Mouse (Mus musculus) liver, postnatal 0 days (tissue): Measurements from ENCODE around the gene Shoc2. TPM values are rescaled to one million over a fixed set of nuclear protein-coding genes. Genes with fewer than 3 reads are reported as not detected.

Experiments
- ATAC-seq: fragments of 200-750 bp; cut with Nextera tagmentation; 2 replicates; pipeline ENCODE4 v1.8.0; 2017; ENCODE audit warnings: mild to moderate bottlenecking, moderate library complexity
- DNase-seq: peaks from one replicate; pipeline ENCODE4 v3.0.0-alpha.2; 2016
- H3K27ac ChIP-seq: fragments of 300-500 bp; sonication (generic); 2 replicates; pipeline ENCODE4 v1.5.1; 2014; ENCODE audit warnings: antibody characterized with exemption, moderate library complexity, mild to moderate bottlenecking, low read depth
- H3K27me3 ChIP-seq: fragments of 300-500 bp; sonication (generic); 2 replicates; pipeline ENCODE4 v1.6.1; 2014; ENCODE audit warnings: low read length, control low read depth, mixed read lengths; ENCODE audit not compliant: insufficient read depth
- H3K36me3 ChIP-seq: fragments of 300-500 bp; sonication (generic); replicated peaks from 2 replicates; pipeline ENCODE4 v1.6.1; 2014; ENCODE audit warnings: mild to moderate bottlenecking, control low read depth, low read length, moderate library complexity, mixed read lengths; ENCODE audit not compliant: insufficient read depth
- H3K4me1 ChIP-seq: fragments of 300-500 bp; sonication (generic); 2 replicates; pipeline ENCODE4 v1.6.1; 2014; ENCODE audit warnings: antibody characterized with exemption, mild to moderate bottlenecking, control low read depth; ENCODE audit not compliant: insufficient read depth
- H3K4me2 ChIP-seq: fragments of 300-500 bp; sonication (generic); 2 replicates; pipeline ENCODE4 v1.6.1; 2014; ENCODE audit warnings: low read depth, mild to moderate bottlenecking, low read length, moderate library complexity, mixed read lengths
- H3K4me3 ChIP-seq: fragments of 300-500 bp; sonication (generic); 2 replicates; pipeline ENCODE4 v1.5.1; 2014; ENCODE audit warnings: low read depth, low read length
- H3K9ac ChIP-seq: fragments of 300-500 bp; sonication (generic); replicated peaks from 2 replicates; pipeline ENCODE4 v1.6.1; 2014; ENCODE audit warnings: mild to moderate bottlenecking, moderate library complexity
- H3K9me3 ChIP-seq: fragments of 300-500 bp; sonication (generic); 2 replicates; pipeline ENCODE4 v1.6.1; 2016; ENCODE audit warnings: mild to moderate bottlenecking, control low read depth, low read length, mixed read lengths
- CTCF ChIP-seq: sonication (generic); IDR thresholded peaks from 2 replicates; pipeline ENCODE4 v1.5.1; 2016; ENCODE audit warnings: antibody characterized with exemption, low read depth
- EP300 ChIP-seq: IDR thresholded peaks from 2 replicates; pipeline ENCODE4 v1.6.1; 2016; ENCODE audit warnings: antibody characterized with exemption, low read depth, mild to moderate bottlenecking
- WGBS: fragments of 180-500 bp; shearing (Covaris S2); extraction: QIAGEN DNeasy Blood & Tissue Kit; methylation state at CpG from one replicate; pipeline ENCODE4 v1.1.7; 2014; ENCODE audit not compliant: insufficient replicate concordance; 5-methylcytosine and 5-hydroxymethylcytosine counted together
- polyA plus RNA-seq: library from polyadenylated mRNA; unstranded; fragments of >200 nt; fragmentation: Nextera tagmentation; extraction: Ambion mirVana; gene quantifications from 2 replicates; pipeline ENCODE4 v1.2.1, GENCODE M21; 2015

Shoc2 gene
- polyA plus RNA-seq, 1 experiment from 2014 or later: 13.7 TPM

DNA sequence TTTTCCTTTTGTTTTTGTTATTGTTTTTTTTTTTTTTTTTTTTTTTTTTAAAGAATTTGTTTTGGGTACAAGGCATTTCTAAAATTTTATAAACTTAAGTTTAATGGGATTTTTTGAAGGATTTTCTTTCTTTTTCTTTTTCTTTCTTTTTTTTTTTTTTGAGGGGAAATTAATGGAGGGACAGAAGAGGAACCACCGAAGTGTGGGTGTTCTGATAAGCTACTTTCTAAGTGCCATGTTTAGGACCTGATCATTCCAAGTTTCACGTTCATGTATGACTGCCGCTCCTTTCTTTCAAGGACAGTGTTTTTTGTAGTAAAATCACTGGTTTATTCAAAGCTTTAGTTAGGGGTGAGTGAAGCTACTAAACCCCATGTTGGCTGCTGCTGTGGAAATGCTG, 14.9 kb upstream of the Shoc2 start:
- H3K27me3 ChIP-seq: no peaks in the 10 kb centered on the region
- H3K4me1 ChIP-seq: no peaks in the 10 kb centered on the region
- peaks cover 46% of the 10 kb centered on the region for H3K36me3 ChIP-seq
- DNase-seq (no peak), ATAC-seq (no peak)
- no peak overlapping the region for H3K27ac ChIP-seq
- H3K4me2 ChIP-seq: no peak overlapping the region
- no peak for TF ChIP-seq EP300
- no peak for TF ChIP-seq CTCF
- WGBS: 43% methylated on average over 3 of the region's 3 CpGs
- H3K4me3 ChIP-seq: no peak overlapping the region
- no peak overlapping the region for H3K9ac ChIP-seq
- no peaks in the 10 kb centered on the region for H3K9me3 ChIP-seq

DNA sequence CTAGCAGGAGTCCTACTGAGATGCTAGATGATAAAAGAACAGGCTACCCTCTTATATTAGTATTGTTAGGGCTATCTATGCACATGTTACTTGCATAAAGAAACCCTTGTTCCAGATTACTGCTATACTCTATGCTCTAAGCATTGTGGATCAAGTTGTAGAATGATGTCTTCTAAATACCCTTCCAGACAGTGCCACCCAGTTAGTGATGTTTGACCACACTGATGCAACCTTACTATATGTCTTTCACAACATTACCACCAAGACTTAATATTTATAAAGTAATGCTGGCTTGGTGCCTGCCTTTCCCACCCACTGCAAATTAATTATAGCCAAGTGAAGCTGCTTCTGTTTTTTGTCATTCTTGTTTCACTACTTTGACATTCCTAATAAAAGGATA, 11.1 kb upstream of the Shoc2 start:
- Histone ChIP-seq H3K9ac (no peak overlapping the region), H3K27ac (no peak overlapping the region), H3K27me3 (no peaks in the 10 kb centered on the region), H3K4me1 (no peaks in the 10 kb centered on the region), H3K4me3 (no peak overlapping the region), H3K9me3 (no peaks in the 10 kb centered on the region), H3K4me2 (no peak overlapping the region), H3K36me3 (peaks cover 38% of the 10 kb centered on the region)
- TF ChIP-seq CTCF (no peak), EP300 (no peak)
- ATAC-seq: no peak
- no peak for DNase-seq

- no peak overlapping the region for H3K9ac ChIP-seq
- no peaks in the 10 kb centered on the region for H3K4me1 ChIP-seq
- no peak for TF ChIP-seq EP300
- no peak for TF ChIP-seq CTCF
- H3K27me3 ChIP-seq: no peaks in the 10 kb centered on the region
- no peak overlapping the region for H3K4me3 ChIP-seq
- no peak for DNase-seq
- ATAC-seq: no peak
- H3K9me3 ChIP-seq: no peaks in the 10 kb centered on the region
- no peak overlapping the region for H3K4me2 ChIP-seq
- H3K36me3 ChIP-seq: peaks cover 37% of the 10 kb centered on the region
- no peak overlapping the region for H3K27ac ChIP-seq
Measured at GRCm38 (mm10) chr19:53934046-53934445, 10.1 kb upstream of the Shoc2 start.

GRCm38 (mm10) chr19:53939467-53939866, 4.6 kb upstream of the Shoc2 start:
- Histone ChIP-seq H3K9ac (no peak overlapping the region), H3K4me2 (no peak overlapping the region), H3K4me3 (no peak overlapping the region), H3K27ac (0 out of 2 replicates have a peak overlapping the region, but pooled peaks have one; percentile 26), H3K27me3 (no peaks in the 10 kb centered on the region), H3K36me3 (peaks cover 22% of the 10 kb centered on the region), H3K9me3 (no peaks in the 10 kb centered on the region), H3K4me1 (peaks cover 21% of the 10 kb centered on the region)
- DNase-seq: no peak
- TF ChIP-seq EP300 (peak; percentile 87), CTCF (no peak)
- 53% methylated on average over 4 of the region's 4 CpGs for WGBS
- ATAC-seq: no peak

GRCm38 (mm10) chr19:53941139-53941538, 3.0 kb upstream of the Shoc2 start:
- TF ChIP-seq CTCF (no peak), EP300 (peak; percentile 80)
- Histone ChIP-seq H3K4me2 (no peak overlapping the region), H3K9ac (no peak overlapping the region), H3K36me3 (peaks cover 22% of the 10 kb centered on the region), H3K9me3 (no peaks in the 10 kb centered on the region), H3K27ac (no peak overlapping the region), H3K4me3 (no peak overlapping the region), H3K27me3 (no peaks in the 10 kb centered on the region), H3K4me1 (peaks cover 24% of the 10 kb centered on the region)
- DNase-seq (no peak), ATAC-seq (no peak)
- 37% methylated on average over 4 of the region's 4 CpGs for WGBS

DNA sequence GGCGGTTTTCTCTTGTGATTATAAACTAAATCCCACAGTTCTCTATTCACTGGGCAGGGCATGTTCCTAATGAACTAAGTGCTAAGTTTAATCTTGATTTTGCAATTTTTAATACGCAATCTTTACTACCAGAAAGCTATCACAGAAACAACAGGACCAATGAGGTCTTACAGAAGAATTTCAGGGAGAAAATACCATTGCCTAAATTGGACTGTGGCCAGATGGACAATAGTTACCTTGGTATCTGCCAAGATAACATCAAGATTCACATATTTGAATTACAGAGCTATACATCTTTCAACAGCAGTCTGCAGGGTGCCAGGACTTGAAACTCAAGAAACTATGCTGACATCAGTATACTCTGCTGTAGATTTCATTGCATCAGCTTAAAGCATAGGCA, 1.8 kb upstream of the Shoc2 start:
- no peaks in the 10 kb centered on the region for H3K9me3 ChIP-seq
- peaks cover 20% of the 10 kb centered on the region for H3K36me3 ChIP-seq
- TF ChIP-seq EP300: no peak
- TF ChIP-seq CTCF: no peak
- peaks cover 26% of the 10 kb centered on the region for H3K4me1 ChIP-seq
- no peak overlapping the region for H3K4me3 ChIP-seq
- H3K9ac ChIP-seq: no peak overlapping the region
- peak overlapping the region; percentile 81; the same call in 1 of the 2 replicates for H3K4me2 ChIP-seq
- DNase-seq: no peak
- WGBS: 81% methylated on average over 2 of the region's 2 CpGs
- no peak for ATAC-seq
- H3K27me3 ChIP-seq: no peaks in the 10 kb centered on the region
- H3K27ac ChIP-seq: no peak overlapping the region

DNA sequence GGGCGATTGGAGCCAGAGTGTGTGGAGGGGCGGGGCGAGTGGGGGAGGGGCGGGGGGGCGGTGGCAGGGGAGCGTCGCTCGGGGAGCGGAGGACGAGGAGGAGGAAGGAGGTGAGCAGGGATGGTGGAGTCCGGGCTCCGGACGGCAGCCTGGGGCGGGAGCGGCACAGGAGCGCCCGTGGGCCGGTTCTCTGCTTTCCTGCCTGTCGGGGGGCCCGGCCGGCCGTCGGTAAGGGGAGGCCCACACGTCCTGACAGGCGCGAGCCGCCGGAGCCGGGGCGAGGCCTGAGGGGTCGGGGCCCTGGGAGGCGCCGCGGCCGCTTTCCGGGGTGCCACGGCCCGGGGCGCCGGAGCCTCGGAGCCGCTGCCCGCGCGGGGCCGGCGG, 672 bp downstream of the Shoc2 start:
- 0% methylated on average over 21 of the region's 47 CpGs for WGBS
- H3K36me3 ChIP-seq: peaks cover 6% of the 10 kb centered on the region; the same call in 1 of the 2 replicates
- no peak for DNase-seq
- peak overlapping the region; percentile 93 for H3K4me3 ChIP-seq
- peak overlapping the region; percentile 90 for H3K4me2 ChIP-seq
- H3K27ac ChIP-seq: peak overlapping the region; percentile 100
- H3K4me1 ChIP-seq: peaks cover 26% of the 10 kb centered on the region
- H3K9me3 ChIP-seq: no peaks in the 10 kb centered on the region
- TF ChIP-seq CTCF (no peak), EP300 (no peak)
- peak; percentile 17; the same call in 1 of the 2 replicates for ATAC-seq
- no peaks in the 10 kb centered on the region for H3K27me3 ChIP-seq
- H3K9ac ChIP-seq: peak overlapping the region; percentile 97
